Mouse (Mus musculus) right cerebral cortex, postnatal 14 days (tissue): Measurements from ENCODE around the gene Cpm.
A peak's percentile ranks its signal among the peaks of the same experiment; 100 is the strongest.
"Not testable (repeated sequence)": the region's sequence is repeated elsewhere in the genome, so short reads cannot be mapped to it uniquely, and the experiment has no call there.

ENCODE experiments used
- DNase-seq: peaks from one replicate; pipeline ENCODE4 v3.0.0; 2022

Cpm gene

GRCm38 (mm10) chr10:117629169-117629971 is at the start of gene Cpm:
Gene Cpm (plus strand): TSS chr10:117629500.
- peak; percentile 28 for DNase-seq

- DNase-seq, result no peak
Observed at GRCm38 (mm10) chr10:117579771-117580284, 49.5 kb upstream of the Cpm start.

- no peak for DNase-seq
Observed at GRCm38 (mm10) chr10:117580405-117580804, 48.9 kb upstream of the Cpm start.

GRCm38 (mm10) chr10:117581007-117581752 is 48.1 kb upstream of the Cpm start:
- DNase-seq, result no peak

- no peak for DNase-seq
Observed at GRCm38 (mm10) chr10:117581753-117582062, 47.6 kb upstream of the Cpm start.

- DNase-seq, result no peak
Observed at GRCm38 (mm10) chr10:117583155-117584061, 45.9 kb upstream of the Cpm start.

- no peak for DNase-seq
Observed at GRCm38 (mm10) chr10:117584102-117584501, 45.2 kb upstream of the Cpm start.

- no peak for DNase-seq
Observed at GRCm38 (mm10) chr10:117584566-117585515, 44.5 kb upstream of the Cpm start.

- DNase-seq, result no peak
Observed at GRCm38 (mm10) chr10:117585600-117586299, 43.5 kb upstream of the Cpm start.

- DNase-seq, result no peak
Observed at GRCm38 (mm10) chr10:117586859-117587258, 42.4 kb upstream of the Cpm start.

GRCm38 (mm10) chr10:117587335-117587734 is 42.0 kb upstream of the Cpm start:
- no peak for DNase-seq

- DNase-seq, result not testable (repeated sequence)
Observed at GRCm38 (mm10) chr10:117588416-117589143, 40.7 kb upstream of the Cpm start.

- DNase-seq, result no peak
Observed at GRCm38 (mm10) chr10:117589144-117589940, 40.0 kb upstream of the Cpm start.

- no peak for DNase-seq
Observed at GRCm38 (mm10) chr10:117590331-117591301, 38.7 kb upstream of the Cpm start.

- no peak for DNase-seq
Observed at GRCm38 (mm10) chr10:117591766-117592165, 37.5 kb upstream of the Cpm start.

GRCm38 (mm10) chr10:117592306-117593040 is 36.8 kb upstream of the Cpm start:
- DNase-seq, result no peak

GRCm38 (mm10) chr10:117593041-117593570 is 36.2 kb upstream of the Cpm start:
- no peak for DNase-seq
